Mouse (Mus musculus): ENCODE data around the gene Nacc1. TPM values are rescaled to one million over a fixed set of nuclear protein-coding genes. Genes with fewer than 3 reads are reported as not detected.

The Nacc1 gene
- polyA plus RNA-seq, 1 experiment from 2014 or later: 21.3 TPM

- no peaks in the 10 kb centered on the region for H3K9me3 ChIP-seq (replicated peaks)
- no peak for ATAC-seq (ENCODE audit: insufficient number of reproducible peaks, low FRiP score)
- H3K9ac ChIP-seq: 0 out of 2 replicates have a peak overlapping the region, but pooled peaks have one; percentile 20
- no peak overlapping the region for H3K4me3 ChIP-seq
- H3K27ac ChIP-seq (ENCODE audit: poor library complexity, severe bottlenecking): no peak overlapping the region
- peaks cover 13% of the 10 kb centered on the region for H3K27me3 ChIP-seq (replicated peaks)
- no peak overlapping the region for H3K4me2 ChIP-seq
- 91% methylated on average over 5 of the region's 5 CpGs for WGBS
- peaks cover 42% of the 10 kb centered on the region for H3K4me1 ChIP-seq (replicated peaks)
- H3K36me3 ChIP-seq: peaks cover 59% of the 10 kb centered on the region
Measured at GRCm38 (mm10) chr8:84698288-84698687, 10.6 kb upstream of the Nacc1 start.

- 0 out of 2 replicates have a peak overlapping the region, but pooled peaks have one; percentile 20 for H3K9ac ChIP-seq
- H3K27me3 ChIP-seq (replicated peaks): peaks cover 5% of the 10 kb centered on the region
- H3K4me1 ChIP-seq (replicated peaks): peaks cover 34% of the 10 kb centered on the region
- WGBS: 87% methylated on average over 14 of the region's 14 CpGs
- H3K4me3 ChIP-seq: no peak overlapping the region
- H3K36me3 ChIP-seq: peaks cover 68% of the 10 kb centered on the region
- no peak for ATAC-seq (ENCODE audit: insufficient number of reproducible peaks, low FRiP score)
- no peaks in the 10 kb centered on the region for H3K9me3 ChIP-seq (replicated peaks)
- H3K4me2 ChIP-seq: no peak overlapping the region
- no peak overlapping the region for H3K27ac ChIP-seq (ENCODE audit: poor library complexity, severe bottlenecking)
Measured at GRCm38 (mm10) chr8:84697166-84698130, 9.8 kb upstream of the Nacc1 start.

GRCm38 (mm10) chr8:84695140-84695539 is 7.5 kb upstream of the Nacc1 start:
- no peak overlapping the region for H3K4me3 ChIP-seq
- H3K27me3 ChIP-seq (replicated peaks): no peaks in the 10 kb centered on the region
- no peaks in the 10 kb centered on the region for H3K9me3 ChIP-seq (replicated peaks)
- peaks cover 19% of the 10 kb centered on the region for H3K4me1 ChIP-seq (replicated peaks)
- no peak overlapping the region for H3K27ac ChIP-seq (ENCODE audit: poor library complexity, severe bottlenecking)
- peaks cover 85% of the 10 kb centered on the region for H3K36me3 ChIP-seq
- 86% methylated on average over 6 of the region's 6 CpGs for WGBS
- no peak for ATAC-seq (ENCODE audit: insufficient number of reproducible peaks, low FRiP score)
- H3K4me2 ChIP-seq: no peak overlapping the region
- H3K9ac ChIP-seq: no peak overlapping the region

GRCm38 (mm10) chr8:84693332-84693731 is 5.7 kb upstream of the Nacc1 start:
- Histone ChIP-seq H3K27me3 (replicated peaks) (no peaks in the 10 kb centered on the region), H3K27ac (ENCODE audit: poor library complexity, severe bottlenecking) (no peak overlapping the region), H3K9ac (no peak overlapping the region), H3K4me1 (replicated peaks) (peaks cover 19% of the 10 kb centered on the region), H3K9me3 (replicated peaks) (no peaks in the 10 kb centered on the region), H3K4me2 (no peak overlapping the region), H3K4me3 (no peak overlapping the region), H3K36me3 (peaks cover 73% of the 10 kb centered on the region)
- WGBS: 60% methylated on average over 4 of the region's 4 CpGs
- no peak for ATAC-seq (ENCODE audit: insufficient number of reproducible peaks, low FRiP score)

- peak overlapping the region; percentile 66 for H3K27ac ChIP-seq (ENCODE audit: poor library complexity, severe bottlenecking)
- no peaks in the 10 kb centered on the region for H3K9me3 ChIP-seq (replicated peaks)
- peak overlapping the region; percentile 86 for H3K9ac ChIP-seq
- no peaks in the 10 kb centered on the region for H3K27me3 ChIP-seq (replicated peaks)
- peak overlapping the region; percentile 96 for H3K4me2 ChIP-seq
- peaks cover 34% of the 10 kb centered on the region for H3K36me3 ChIP-seq
- peak; percentile 86 for ATAC-seq (ENCODE audit: insufficient number of reproducible peaks, low FRiP score)
- peak overlapping the region; percentile 89 for H3K4me3 ChIP-seq
- under 1% methylated on average over 47 of the region's 47 CpGs for WGBS
- peaks cover 42% of the 10 kb centered on the region for H3K4me1 ChIP-seq (replicated peaks)
Measured at GRCm38 (mm10) chr8:84689091-84689915, 1.6 kb upstream of the Nacc1 start.

- peak; percentile 72 for ATAC-seq (ENCODE audit: insufficient number of reproducible peaks, low FRiP score)
- no peaks in the 10 kb centered on the region for H3K27me3 ChIP-seq (replicated peaks)
- WGBS: under 1% methylated on average over 57 of the region's 62 CpGs
- peak overlapping the region; percentile 88 for H3K4me3 ChIP-seq
- peak overlapping the region; percentile 96 for H3K9ac ChIP-seq
- peaks cover 53% of the 10 kb centered on the region for H3K4me1 ChIP-seq (replicated peaks)
- H3K4me2 ChIP-seq: peak overlapping the region; percentile 96
- no peaks in the 10 kb centered on the region for H3K9me3 ChIP-seq (replicated peaks)
- H3K27ac ChIP-seq (ENCODE audit: poor library complexity, severe bottlenecking): peak overlapping the region; percentile 93
- peaks cover 21% of the 10 kb centered on the region for H3K36me3 ChIP-seq
Measured at GRCm38 (mm10) chr8:84687003-84687704, 508 bp downstream of the Nacc1 start.

- Histone ChIP-seq H3K36me3 (peaks cover 16% of the 10 kb centered on the region), H3K9me3 (replicated peaks) (no peaks in the 10 kb centered on the region), H3K9ac (peak within 1 kb of the TSS; percentile 96), H3K4me1 (replicated peaks) (peaks cover 60% of the 10 kb centered on the region), H3K4me3 (peak within 1 kb of the TSS; percentile 88), H3K27ac (ENCODE audit: poor library complexity, severe bottlenecking) (peak within 1 kb of the TSS; percentile 93), H3K4me2 (peak within 1 kb of the TSS; percentile 96), H3K27me3 (replicated peaks) (no peaks in the 10 kb centered on the region)
- peak; percentile 10; the same call in 1 of the 2 replicates for ATAC-seq (ENCODE audit: insufficient number of reproducible peaks, low FRiP score)
- WGBS: 11% methylated on average over 20 of the region's 20 CpGs
Measured at GRCm38 (mm10) chr8:84686191-84687002, 1.3 kb downstream of the Nacc1 start, which contains the start of gene Trmt1. Gene Trmt1 (plus strand): TSS chr8:84686307.

GRCm38 (mm10) chr8:84684537-84684936 is 3.1 kb downstream of the Nacc1 start:
- Histone ChIP-seq H3K4me1 (replicated peaks) (peaks cover 56% of the 10 kb centered on the region), H3K27me3 (replicated peaks) (no peaks in the 10 kb centered on the region), H3K4me3 (no peak overlapping the region), H3K9ac (no peak overlapping the region), H3K36me3 (peaks cover 17% of the 10 kb centered on the region), H3K27ac (ENCODE audit: poor library complexity, severe bottlenecking) (no peak overlapping the region), H3K9me3 (replicated peaks) (no peaks in the 10 kb centered on the region), H3K4me2 (no peak overlapping the region)
- 70% methylated on average over 3 of the region's 3 CpGs for WGBS
- no peak for ATAC-seq (ENCODE audit: insufficient number of reproducible peaks, low FRiP score)

- Histone ChIP-seq H3K9me3 (replicated peaks) (no peaks in the 10 kb centered on the region), H3K4me1 (replicated peaks) (peaks cover 49% of the 10 kb centered on the region), H3K36me3 (peaks cover 17% of the 10 kb centered on the region), H3K9ac (peak overlapping the region; percentile 24; the same call in 1 of the 2 replicates), H3K4me2 (no peak overlapping the region), H3K27me3 (replicated peaks) (no peaks in the 10 kb centered on the region), H3K4me3 (no peak overlapping the region), H3K27ac (ENCODE audit: poor library complexity, severe bottlenecking) (peak overlapping the region; percentile 32; the same call in 1 of the 2 replicates)
- ATAC-seq (ENCODE audit: insufficient number of reproducible peaks, low FRiP score): no peak
- 71% methylated on average over 2 of the region's 2 CpGs for WGBS
Measured at GRCm38 (mm10) chr8:84682257-84682656, 5.4 kb downstream of the Nacc1 start.

GRCm38 (mm10) chr8:84681476-84681875 is 6.2 kb downstream of the Nacc1 start:
- H3K36me3 ChIP-seq: peaks cover 23% of the 10 kb centered on the region
- H3K27me3 ChIP-seq (replicated peaks): no peaks in the 10 kb centered on the region
- H3K9ac ChIP-seq: no peak overlapping the region
- no peak overlapping the region for H3K4me3 ChIP-seq
- WGBS: 64% methylated on average over 2 of the region's 2 CpGs
- no peak overlapping the region; the same call in 1 of the 2 replicates for H3K27ac ChIP-seq (ENCODE audit: poor library complexity, severe bottlenecking)
- H3K4me2 ChIP-seq: no peak overlapping the region
- no peak for ATAC-seq (ENCODE audit: insufficient number of reproducible peaks, low FRiP score)
- H3K9me3 ChIP-seq (replicated peaks): no peaks in the 10 kb centered on the region
- H3K4me1 ChIP-seq (replicated peaks): peaks cover 49% of the 10 kb centered on the region

Data from heart, embryonic 12.5 days (tissue).